In genomic region chr4:132535406-132536121, GRCm38 (mm10) we compare ENCODE assay signal across 7 mouse cellular contexts. TPM values are rescaled to one million over a fixed set of nuclear protein-coding genes. Genes with fewer than 3 reads are reported as not detected.
A peak's percentile ranks its signal among the peaks of the same experiment; 100 is the strongest.
DNase-seq lines count a peak whose midpoint lies in the region; ATAC-seq lines count a peak whose summit lies in the region.

Gene Dnajc8, plus strand, starts transcription at chr4:132535550.

- no peaks in the 10 kb centered on the region for H3K4me1 ChIP-seq in embryonic facial prominence, embryonic 11.5 days (ENCODE audit: control insufficient read depth, insufficient read depth, low read length)
- peaks cover 4% of the 10 kb centered on the region; the same call in 1 of the 2 replicates for H3K4me1 ChIP-seq in limb, embryonic 11.5 days (ENCODE audit: control insufficient read depth, insufficient read depth, low read length)
- peaks cover 30% of the 10 kb centered on the region for H3K4me1 ChIP-seq in midbrain, embryonic 14.5 days (ENCODE audit: control insufficient read depth, insufficient read depth, low read length)

- H3K9ac ChIP-seq in embryonic facial prominence, embryonic 11.5 days (replicated peaks; ENCODE audit: low read length): peak within 1 kb of the TSS; percentile 94
- H3K9ac ChIP-seq in limb, embryonic 11.5 days (ENCODE audit: low read length): peak within 1 kb of the TSS; percentile 86
- H3K9ac ChIP-seq in midbrain, embryonic 14.5 days (replicated peaks; ENCODE audit: low read length): peak within 1 kb of the TSS; percentile 85

- peak within 1 kb of the TSS; percentile 3; the same call in 1 of the 2 replicates for H3K27ac ChIP-seq in embryonic facial prominence, embryonic 11.5 days (replicated peaks; ENCODE audit: low read depth, low read length)
- 0 out of 2 replicates have a peak within 1 kb of the TSS, but pooled peaks have one; percentile 63 for H3K27ac ChIP-seq in limb, embryonic 11.5 days (replicated peaks; ENCODE audit: low read depth, low read length)
- peak within 1 kb of the TSS; percentile 79 for H3K27ac ChIP-seq in midbrain, embryonic 14.5 days (replicated peaks; ENCODE audit: low read depth, low read length)

- H3K36me3 ChIP-seq in embryonic facial prominence, embryonic 11.5 days (replicated peaks; ENCODE audit: control insufficient read depth, insufficient read depth, low read depth, low read length): no peaks in the 10 kb centered on the region
- H3K36me3 ChIP-seq in limb, embryonic 11.5 days (ENCODE audit: control insufficient read depth, insufficient read depth, low read length): peaks cover 7% of the 10 kb centered on the region
- peaks cover 21% of the 10 kb centered on the region for H3K36me3 ChIP-seq in midbrain, embryonic 14.5 days (ENCODE audit: control insufficient read depth, insufficient read depth, low read length)

- peak; percentile 98 for DNase-seq in adrenal gland, postnatal 14 days
- DNase-seq in embryonic facial prominence, embryonic 11.5 days (ENCODE audit: low spot score): peak; percentile 96
- peak; percentile 100 for DNase-seq in heart, adult 11 months
- peak; percentile 96 for DNase-seq in kidney, adult 18-20 months
- peak; percentile 93 for DNase-seq in limb, embryonic 11.5 days (ENCODE audit: low spot score)
- DNase-seq in midbrain, embryonic 14.5 days: peak; percentile 98
- DNase-seq in spleen, adult 18-20 months: peak; percentile 91 to 96

- no peaks in the 10 kb centered on the region for H3K27me3 ChIP-seq in embryonic facial prominence, embryonic 11.5 days (ENCODE audit: control insufficient read depth, insufficient read depth, low read length)
- no peaks in the 10 kb centered on the region for H3K27me3 ChIP-seq in limb, embryonic 11.5 days (ENCODE audit: control insufficient read depth, insufficient read depth, low read length)
- H3K27me3 ChIP-seq in midbrain, embryonic 14.5 days (ENCODE audit: control insufficient read depth, insufficient read depth, low read length): no peaks in the 10 kb centered on the region

- peak; percentile 71 for ATAC-seq in embryonic facial prominence, embryonic 11.5 days (replicated peaks; ENCODE audit: insufficient number of reproducible peaks, low FRiP score, low TSS enrichment, low read depth)
- peak; percentile 64; the same call in 1 of the 2 replicates for ATAC-seq in limb, embryonic 11.5 days (ENCODE audit: insufficient number of reproducible peaks, low FRiP score, low TSS enrichment, low read depth)
- ATAC-seq in midbrain, embryonic 14.5 days (ENCODE audit: low FRiP score, low TSS enrichment): peak; percentile 81

- peak within 1 kb of the TSS; percentile 65 for H3K4me2 ChIP-seq in embryonic facial prominence, embryonic 11.5 days (ENCODE audit: low read depth, low read length)
- peak within 1 kb of the TSS; percentile 82 for H3K4me2 ChIP-seq in limb, embryonic 11.5 days (ENCODE audit: low read depth, severe bottlenecking)
- H3K4me2 ChIP-seq in midbrain, embryonic 14.5 days (ENCODE audit: low read length): peak within 1 kb of the TSS; percentile 64

- H3K9me3 ChIP-seq in embryonic facial prominence, embryonic 11.5 days (replicated peaks; ENCODE audit: control insufficient read depth, low read length): no peaks in the 10 kb centered on the region
- H3K9me3 ChIP-seq in limb, embryonic 11.5 days (ENCODE audit: control insufficient read depth, low read length): no peaks in the 10 kb centered on the region
- H3K9me3 ChIP-seq in midbrain, embryonic 14.5 days (ENCODE audit: control insufficient read depth, low read length): no peaks in the 10 kb centered on the region

- under 1% methylated on average over 60 of the region's 60 CpGs for WGBS in embryonic facial prominence, embryonic 11.5 days
- WGBS in limb, embryonic 11.5 days: under 1% methylated on average over 60 of the region's 60 CpGs
- WGBS in midbrain, embryonic 14.5 days: under 1% methylated on average over 60 of the region's 60 CpGs

- H3K4me3 ChIP-seq in embryonic facial prominence, embryonic 11.5 days (ENCODE audit: low read depth, low read length): peak within 1 kb of the TSS; percentile 99
- H3K4me3 ChIP-seq in limb, embryonic 11.5 days (ENCODE audit: low read depth, low read length): peak within 1 kb of the TSS; percentile 91
- peak within 1 kb of the TSS; percentile 98 for H3K4me3 ChIP-seq in midbrain, embryonic 14.5 days (replicated peaks; ENCODE audit: low read depth, low read length)

RNA-seq across cellular contexts. Expression of gene Dnajc8, which starts in this region (rescaled TPM):
- 111 and 114 TPM in 2 replicates for total RNA-seq in adrenal gland, postnatal 14 days (2021)
- polyA plus RNA-seq in embryonic facial prominence, embryonic 11.5 days (2014; fragmentation: Nextera tagmentation; extraction: Ambion mirVana): 249 and 255 TPM in 2 replicates
- 244 and 255 TPM in 2 replicates for polyA plus RNA-seq in limb, embryonic 11.5 days (2014; fragmentation: Nextera tagmentation; extraction: Ambion mirVana)
- 149 and 152 TPM in 2 replicates for polyA plus RNA-seq in midbrain, embryonic 14.5 days (2014; fragmentation: Nextera tagmentation; extraction: Ambion mirVana)

Comparison
In these comparisons a context has a peak if more than half of its experiments do, and no peak if none do; other contexts are left out.
1. Peak in every context shown above with its lines: DNase-seq, ATAC-seq, H3K4me3 ChIP-seq and H3K27ac ChIP-seq.
2. H3K27ac ChIP-seq: peak in every context shown above with its lines; median percentile 79 in midbrain, embryonic 14.5 days; 63 in limb, embryonic 11.5 days; 3 in embryonic facial prominence, embryonic 11.5 days.